Mouse (Mus musculus) forebrain, embryonic 13.5 days (tissue): ENCODE results near the gene Acaa1b. TPM values are rescaled to one million over a fixed set of nuclear protein-coding genes. Genes with fewer than 3 reads are reported as not detected.

ENCODE experiments used
- ATAC-seq: fragments of 200-750 bp; cut with Nextera tagmentation; 2 replicates; pipeline ENCODE4 v1.8.0; 2017
- H3K27ac ChIP-seq: fragments of 300-500 bp; sonication (generic); 2 replicates; pipeline ENCODE4 v1.5.1; 2015; ENCODE audit warnings: inconsistent platforms, mild to moderate bottlenecking, moderate library complexity
- H3K27me3 ChIP-seq: fragments of 300-500 bp; sonication (generic); 2 replicates; pipeline ENCODE4 v1.6.1; 2015; ENCODE audit warnings: mild to moderate bottlenecking, inconsistent platforms
- H3K36me3 ChIP-seq: fragments of 300-500 bp; sonication (generic); 2 replicates; pipeline ENCODE4 v1.6.1; 2015; ENCODE audit warnings: mild to moderate bottlenecking, inconsistent platforms; ENCODE audit not compliant: poor library complexity, severe bottlenecking
- H3K4me1 ChIP-seq: fragments of 300-500 bp; sonication (generic); 2 replicates; pipeline ENCODE4 v1.6.1; 2015; ENCODE audit warnings: inconsistent platforms
- H3K4me2 ChIP-seq: fragments of 300-500 bp; sonication (generic); 2 replicates; pipeline ENCODE4 v1.6.1; 2015; ENCODE audit warnings: inconsistent platforms, mild to moderate bottlenecking, moderate library complexity
- H3K4me3 ChIP-seq: fragments of 300-500 bp; sonication (generic); 2 replicates; pipeline ENCODE4 v1.5.1; 2015; ENCODE audit warnings: mild to moderate bottlenecking, inconsistent platforms
- H3K9ac ChIP-seq: fragments of 300-500 bp; sonication (generic); 2 replicates; pipeline ENCODE4 v1.6.1; 2015; ENCODE audit warnings: mild to moderate bottlenecking, inconsistent platforms
- H3K9me3 ChIP-seq: fragments of 300-500 bp; sonication (generic); replicated peaks from 2 replicates; pipeline ENCODE4 v1.6.1; 2016; ENCODE audit warnings: inconsistent platforms
- WGBS: fragments of 180-500 bp; shearing (Covaris S2); methylation state at CpG from one replicate; pipeline ENCODE4 v1.1.7; 2015; 5-methylcytosine and 5-hydroxymethylcytosine counted together
- polyA plus RNA-seq: library from polyadenylated mRNA; unstranded; fragments of >200 nt; fragmentation: Nextera tagmentation; extraction: Ambion mirVana; gene quantifications from 2 replicates; pipeline ENCODE4 v1.2.1, GENCODE M21; 2015

Gene Acaa1b
- polyA plus RNA-seq, 1 experiment from 2014 or later, result 1.1 TPM

DNA sequence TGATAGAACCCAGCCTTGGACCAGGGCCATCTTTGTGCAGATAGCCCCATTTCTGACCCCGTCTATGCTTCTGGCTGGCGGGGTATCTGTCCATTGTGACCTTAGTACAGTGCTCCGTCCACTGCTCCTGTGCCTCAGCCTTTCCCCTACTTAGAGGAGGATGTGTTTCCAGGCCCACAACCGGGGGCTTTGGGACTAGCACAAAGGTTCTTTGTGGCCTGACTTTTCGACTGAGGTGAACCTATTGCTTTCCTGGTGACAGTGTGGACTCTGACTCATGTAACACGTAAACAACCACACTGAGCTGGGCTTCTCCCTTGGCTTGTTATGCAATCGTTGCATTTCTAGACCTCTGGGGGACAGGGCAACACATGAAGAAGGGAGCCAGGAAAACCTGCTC lies 7.8 kb upstream of the Acaa1b start:
- H3K27me3 ChIP-seq, result no peaks in the 10 kb centered on the region
- H3K4me1 ChIP-seq, result no peaks in the 10 kb centered on the region
- ATAC-seq, result no peak
- H3K4me3 ChIP-seq, result no peak overlapping the region
- no peak overlapping the region for H3K4me2 ChIP-seq
- H3K36me3 ChIP-seq, result no peaks in the 10 kb centered on the region
- H3K27ac ChIP-seq, result no peak overlapping the region
- 86% methylated on average over 7 of the region's 7 CpGs for WGBS
- H3K9me3 ChIP-seq, result no peaks in the 10 kb centered on the region
- H3K9ac ChIP-seq, result no peak overlapping the region

DNA sequence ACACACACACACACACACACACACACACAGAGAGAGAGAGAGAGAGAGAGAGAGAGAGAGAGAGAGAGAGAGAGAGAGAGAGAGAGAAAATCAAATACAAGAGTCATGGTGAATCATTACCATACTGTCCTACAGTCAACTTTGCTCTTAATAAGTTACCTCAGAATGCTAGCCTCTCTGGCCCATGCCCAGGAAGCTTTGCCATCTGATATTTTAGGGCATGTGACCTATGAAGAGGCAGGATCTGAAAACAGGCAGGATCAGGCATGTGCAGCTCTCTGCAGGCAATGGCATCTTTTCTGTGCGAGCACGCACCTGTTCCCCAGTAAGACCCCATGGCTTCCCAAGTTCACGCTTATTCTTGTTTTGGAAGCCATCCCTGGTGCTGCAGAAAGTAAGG lies 3.8 kb upstream of the Acaa1b start:
- H3K9ac ChIP-seq, result no peak overlapping the region
- ATAC-seq, result no peak
- H3K4me1 ChIP-seq, result 0 out of 2 replicates have a peak, but pooled peaks cover 3% of the 10 kb centered on the region
- no peak overlapping the region for H3K4me2 ChIP-seq
- no peak overlapping the region for H3K27ac ChIP-seq
- no peaks in the 10 kb centered on the region for H3K36me3 ChIP-seq
- H3K27me3 ChIP-seq, result peaks cover 13% of the 10 kb centered on the region
- H3K9me3 ChIP-seq, result no peaks in the 10 kb centered on the region
- WGBS, result 91% methylated on average over 3 of the region's 3 CpGs
- no peak overlapping the region for H3K4me3 ChIP-seq

DNA sequence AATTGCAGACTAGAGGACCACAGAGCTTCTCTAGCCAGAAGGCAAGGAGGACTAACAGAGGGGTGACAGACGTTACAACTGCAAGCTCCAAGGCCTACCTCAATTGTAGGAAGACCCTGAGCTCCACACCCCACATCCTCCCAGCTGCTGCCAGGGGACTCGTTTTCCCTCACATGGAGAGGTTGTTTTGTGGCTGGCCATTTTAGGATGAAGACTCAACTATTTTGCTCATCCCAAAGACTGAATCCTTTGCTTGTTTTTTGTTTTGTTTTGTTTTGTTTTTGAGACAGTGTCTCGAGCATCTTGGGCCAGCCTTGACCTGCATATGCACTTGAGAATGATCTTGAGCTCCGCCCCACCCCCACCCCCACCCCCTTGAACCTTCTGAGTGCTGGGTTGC lies 2.0 kb upstream of the Acaa1b start, which contains the start of gene Gm47289:
Gene Gm47289, plus strand, starts transcription at position 301 of the 400 bp plus-strand sequence.
- peaks cover 21% of the 10 kb centered on the region for H3K27me3 ChIP-seq
- WGBS, result 63% methylated on average over 4 of the region's 4 CpGs
- H3K27ac ChIP-seq, result no peak within 1 kb of the TSS
- H3K36me3 ChIP-seq, result no peaks in the 10 kb centered on the region
- no peak within 1 kb of the TSS for H3K9ac ChIP-seq
- 0 out of 2 replicates have a peak, but pooled peaks cover 3% of the 10 kb centered on the region for H3K4me1 ChIP-seq
- H3K4me2 ChIP-seq, result no peak within 1 kb of the TSS
- H3K9me3 ChIP-seq, result no peaks in the 10 kb centered on the region
- ATAC-seq, result no peak
- H3K4me3 ChIP-seq, result no peak within 1 kb of the TSS

DNA sequence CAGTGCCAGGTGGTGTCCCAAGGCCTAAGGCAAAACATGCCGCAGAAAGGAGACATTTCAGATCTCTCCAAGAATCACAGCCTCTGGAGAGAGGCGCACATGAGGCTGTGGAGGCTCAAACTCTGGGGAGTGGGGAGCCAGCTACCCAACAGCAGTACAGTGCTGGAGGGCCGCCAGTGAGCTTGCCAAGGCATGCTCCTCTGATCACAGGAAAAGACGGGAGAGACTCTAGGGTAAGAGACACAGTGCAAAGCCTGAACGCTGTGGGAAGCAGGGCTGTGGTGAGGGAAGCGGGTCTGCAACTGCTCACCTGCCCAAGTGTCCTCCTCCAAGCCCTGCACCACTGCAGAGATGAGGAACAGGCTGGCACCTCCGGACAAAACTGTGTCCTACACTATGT lies 1.1 kb downstream of the Acaa1b start:
- Histone ChIP-seq H3K27ac (no peak overlapping the region), H3K27me3 (peaks cover 21% of the 10 kb centered on the region), H3K4me3 (peak overlapping the region; percentile 53), H3K9ac (no peak overlapping the region), H3K4me1 (0 out of 2 replicates have a peak, but pooled peaks cover 3% of the 10 kb centered on the region), H3K36me3 (no peaks in the 10 kb centered on the region), H3K9me3 (no peaks in the 10 kb centered on the region), H3K4me2 (0 out of 2 replicates have a peak overlapping the region, but pooled peaks have one; percentile 69)
- 0 out of 2 replicates have a peak, but pooled peaks have one; percentile 9 for ATAC-seq
- WGBS, result 56% methylated on average over 7 of the region's 7 CpGs

DNA sequence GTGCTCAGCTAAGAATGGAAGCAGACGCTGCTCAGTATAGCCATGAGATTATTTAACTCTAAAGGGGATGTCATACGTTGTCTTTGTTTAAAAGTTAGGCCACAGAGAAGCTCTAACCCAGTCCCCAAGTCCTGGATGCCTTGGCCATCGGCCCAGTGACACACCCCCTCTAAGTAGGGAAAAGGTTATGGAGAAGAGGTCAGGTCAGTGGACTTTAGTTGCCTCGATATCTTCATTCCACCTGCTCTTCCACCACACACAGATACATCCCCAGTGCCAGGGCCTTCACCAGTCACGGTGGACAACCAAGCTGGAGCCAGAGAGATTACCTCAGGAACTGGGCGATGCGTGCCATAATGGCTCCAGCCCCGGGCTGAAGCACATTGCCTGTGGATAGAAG lies 1.5 kb downstream of the Acaa1b start:
- no peak for ATAC-seq
- no peak overlapping the region for H3K4me3 ChIP-seq
- no peak overlapping the region for H3K4me2 ChIP-seq
- H3K9ac ChIP-seq, result no peak overlapping the region
- no peaks in the 10 kb centered on the region for H3K9me3 ChIP-seq
- WGBS, result 79% methylated on average over 8 of the region's 8 CpGs
- H3K27ac ChIP-seq, result no peak overlapping the region
- peaks cover 21% of the 10 kb centered on the region for H3K27me3 ChIP-seq
- 0 out of 2 replicates have a peak, but pooled peaks cover 3% of the 10 kb centered on the region for H3K4me1 ChIP-seq
- H3K36me3 ChIP-seq, result no peaks in the 10 kb centered on the region

DNA sequence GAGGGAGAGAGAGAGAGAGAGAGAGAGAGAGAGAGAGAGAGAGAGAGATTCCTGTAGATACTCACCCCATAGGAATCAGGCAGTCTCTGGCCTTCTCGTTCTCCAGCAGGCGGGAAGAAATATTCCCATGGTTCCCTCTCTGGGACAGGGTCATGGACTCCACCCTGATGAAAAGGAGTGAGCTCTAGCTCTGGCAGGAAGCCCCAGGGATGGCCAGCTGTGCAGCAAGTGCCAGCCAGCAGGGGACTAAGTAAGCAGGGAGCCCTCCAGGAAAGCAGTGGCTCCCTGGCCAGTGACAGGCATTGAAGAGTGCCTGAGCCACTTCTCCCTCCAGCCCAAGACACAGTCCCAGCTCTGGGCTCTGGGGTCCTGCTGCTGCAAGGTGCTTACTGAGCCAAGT lies 5.1 kb downstream of the Acaa1b start:
- Histone ChIP-seq H3K36me3 (no peaks in the 10 kb centered on the region), H3K4me1 (0 out of 2 replicates have a peak, but pooled peaks cover 3% of the 10 kb centered on the region), H3K27me3 (peaks cover 16% of the 10 kb centered on the region), H3K27ac (no peak overlapping the region), H3K9ac (no peak overlapping the region), H3K4me3 (no peak overlapping the region), H3K4me2 (no peak overlapping the region), H3K9me3 (no peaks in the 10 kb centered on the region)
- no peak for ATAC-seq
- 59% methylated on average over 2 of the region's 2 CpGs for WGBS

DNA sequence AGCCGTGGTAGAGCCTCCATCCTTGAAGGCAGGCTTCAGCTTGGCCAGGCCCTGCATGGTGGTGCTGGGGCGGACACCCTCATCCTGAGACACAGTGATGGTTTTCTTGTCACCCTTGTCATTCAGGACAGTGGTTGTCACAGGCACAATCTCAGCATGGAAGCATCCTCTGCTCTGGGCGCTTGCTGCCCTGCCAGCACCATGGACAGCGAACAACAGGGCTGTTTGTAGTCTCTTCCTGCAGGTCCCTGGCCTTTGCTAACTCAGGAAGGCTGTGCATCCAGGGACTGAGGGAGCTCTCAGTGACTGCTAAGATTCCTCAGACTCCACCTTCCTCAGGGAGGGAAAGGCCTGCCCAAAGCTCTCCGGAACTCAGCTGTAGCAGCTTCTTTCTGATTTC lies 7.3 kb downstream of the Acaa1b start:
- Histone ChIP-seq H3K27me3 (no peaks in the 10 kb centered on the region), H3K4me2 (no peak overlapping the region), H3K36me3 (no peaks in the 10 kb centered on the region), H3K4me1 (no peaks in the 10 kb centered on the region), H3K4me3 (no peak overlapping the region), H3K27ac (no peak overlapping the region), H3K9ac (no peak overlapping the region), H3K9me3 (no peaks in the 10 kb centered on the region)
- 33% methylated on average over 5 of the region's 5 CpGs for WGBS
- ATAC-seq, result no peak

DNA sequence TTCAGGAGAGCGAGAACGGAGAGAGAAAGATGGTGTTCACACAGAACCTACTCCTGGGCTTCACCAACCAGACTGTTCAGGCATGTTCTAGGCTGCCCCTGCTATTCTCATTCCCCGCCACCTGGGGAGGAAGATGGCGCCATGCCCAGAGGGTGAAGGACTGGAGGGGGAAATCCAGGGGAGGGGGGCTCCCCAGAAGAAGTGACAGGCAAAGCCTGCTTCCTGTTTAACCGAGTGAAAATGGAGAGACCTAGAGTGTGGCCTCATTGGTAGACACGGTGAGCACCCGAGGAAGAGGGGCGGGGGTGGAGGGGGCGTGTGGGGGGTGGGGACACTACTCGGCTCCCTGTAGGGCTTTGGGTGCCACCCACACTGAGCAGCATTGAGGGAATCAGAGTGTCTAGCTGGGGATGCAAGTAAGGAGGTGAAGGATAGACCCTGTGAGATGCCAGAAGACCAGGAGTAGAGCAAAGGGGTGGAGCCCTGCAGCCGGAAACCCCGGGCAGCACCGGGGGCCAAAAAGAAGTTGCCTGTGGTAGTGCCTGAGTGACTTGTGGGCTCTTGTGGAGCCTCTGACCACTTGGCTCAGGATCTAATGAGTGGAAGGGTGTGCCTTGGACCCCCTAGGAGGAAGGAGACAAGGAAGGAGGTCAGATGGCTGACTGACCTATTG lies 10.7 kb downstream of the Acaa1b start:
- Histone ChIP-seq H3K4me3 (no peak overlapping the region), H3K4me1 (no peaks in the 10 kb centered on the region), H3K27ac (no peak overlapping the region), H3K9ac (no peak overlapping the region), H3K4me2 (no peak overlapping the region), H3K36me3 (no peaks in the 10 kb centered on the region), H3K9me3 (no peaks in the 10 kb centered on the region), H3K27me3 (no peaks in the 10 kb centered on the region)
- 80% methylated on average over 13 of the region's 13 CpGs for WGBS
- no peak for ATAC-seq

DNA sequence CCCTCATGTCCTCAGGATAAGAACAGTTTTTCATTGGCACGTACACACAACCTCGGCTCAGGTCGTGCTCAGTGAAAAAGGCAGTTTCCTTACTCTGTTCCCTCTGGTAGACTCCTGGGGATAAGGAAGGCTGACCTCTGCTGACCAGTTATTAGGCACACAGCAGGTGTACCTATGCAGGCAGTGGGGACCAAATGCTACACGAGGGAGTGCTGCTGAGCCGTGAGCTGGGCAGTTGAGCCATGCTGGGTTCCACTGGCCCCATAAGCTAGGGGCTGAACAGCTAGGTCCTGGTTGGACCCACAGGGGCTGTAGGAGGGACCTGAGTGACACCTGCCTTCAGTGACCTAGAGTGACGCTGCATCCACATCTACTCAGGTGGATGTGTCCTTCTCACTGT lies 11.3 kb downstream of the Acaa1b start:
- ATAC-seq, result no peak
- H3K27ac ChIP-seq, result no peak overlapping the region

DNA sequence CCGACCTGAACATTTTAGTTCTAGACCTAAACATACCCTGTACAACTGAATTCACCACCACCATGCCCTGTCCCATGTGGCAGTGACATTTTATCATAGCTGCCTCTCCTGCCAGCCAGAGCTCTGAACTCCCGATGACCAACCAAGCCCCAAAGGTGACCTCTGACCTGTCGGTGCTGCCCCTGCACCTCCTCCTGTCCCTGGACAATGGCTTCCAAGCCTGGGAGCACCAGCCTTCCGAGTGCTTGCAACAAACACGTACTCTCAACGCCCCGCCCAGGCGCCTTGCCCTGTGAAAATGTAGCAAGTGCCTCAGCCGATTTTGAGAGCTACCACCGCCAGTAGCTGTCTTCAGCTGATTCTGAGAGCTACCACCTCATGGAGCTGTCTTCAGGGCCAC lies 11.8 kb downstream of the Acaa1b start:
- Histone ChIP-seq H3K4me2 (no peak overlapping the region), H3K27ac (no peak overlapping the region), H3K4me3 (no peak overlapping the region), H3K9me3 (no peaks in the 10 kb centered on the region), H3K9ac (no peak overlapping the region), H3K4me1 (no peaks in the 10 kb centered on the region), H3K27me3 (no peaks in the 10 kb centered on the region), H3K36me3 (no peaks in the 10 kb centered on the region)
- 49% methylated on average over 9 of the region's 10 CpGs for WGBS
- ATAC-seq, result no peak

More for the DNA sequence above, 11.3 kb downstream of the Acaa1b start:
- 55% methylated on average over 6 of the region's 6 CpGs for WGBS
- H3K9ac ChIP-seq, result no peak overlapping the region
- no peaks in the 10 kb centered on the region for H3K4me1 ChIP-seq
- no peaks in the 10 kb centered on the region for H3K27me3 ChIP-seq
- H3K9me3 ChIP-seq, result no peaks in the 10 kb centered on the region
- no peaks in the 10 kb centered on the region for H3K36me3 ChIP-seq
- no peak overlapping the region for H3K4me3 ChIP-seq
- no peak overlapping the region for H3K4me2 ChIP-seq

DNA sequence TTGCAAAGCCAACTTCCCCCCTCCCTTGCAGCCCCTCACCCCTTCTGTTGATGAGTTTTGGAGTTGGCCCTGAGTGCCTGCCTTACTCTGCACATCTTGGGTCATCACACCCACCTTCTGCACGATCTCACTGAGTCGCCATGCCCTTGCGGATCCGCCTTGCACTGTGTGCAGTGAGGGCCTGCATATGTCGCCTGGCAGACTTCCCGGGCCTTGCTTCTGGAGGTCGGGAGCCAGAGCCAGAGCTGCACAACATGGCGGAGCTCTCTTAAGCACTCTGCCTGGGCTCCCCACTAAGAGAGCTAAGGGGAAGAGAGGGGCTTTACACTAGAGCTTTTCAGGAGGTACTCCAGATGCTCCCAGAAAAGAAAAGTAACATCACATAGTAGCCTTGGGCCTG lies 12.2 kb downstream of the Acaa1b start:
- no peak for ATAC-seq
- H3K9me3 ChIP-seq, result no peaks in the 10 kb centered on the region
- no peaks in the 10 kb centered on the region for H3K27me3 ChIP-seq
- H3K4me3 ChIP-seq, result no peak overlapping the region
- 80% methylated on average over 8 of the region's 8 CpGs for whole genome bisulfite sequencing
- no peaks in the 10 kb centered on the region for H3K4me1 ChIP-seq
- no peaks in the 10 kb centered on the region for H3K36me3 ChIP-seq
- H3K27ac ChIP-seq, result no peak overlapping the region
- H3K9ac ChIP-seq, result no peak overlapping the region
- no peak overlapping the region for H3K4me2 ChIP-seq

DNA sequence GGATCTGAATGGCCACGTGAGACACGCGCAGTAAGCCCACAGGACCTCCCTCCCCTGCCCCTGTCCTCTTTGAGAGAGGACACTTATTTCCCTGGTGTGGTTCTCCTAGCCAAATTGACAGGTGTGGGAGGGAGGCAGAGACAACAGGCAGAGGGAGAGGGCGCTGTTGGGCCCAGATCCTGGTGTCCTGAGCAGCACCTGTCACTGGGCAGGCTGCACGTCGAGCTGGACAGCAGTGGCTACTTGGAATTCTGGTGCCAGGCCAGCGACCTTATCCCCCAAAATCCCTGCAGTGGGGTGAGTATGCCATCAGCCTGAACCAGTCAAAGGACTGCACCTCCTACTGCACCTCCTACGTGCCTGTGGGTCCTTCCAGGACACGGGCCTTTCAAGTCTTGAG lies 13.5 kb downstream of the Acaa1b start:
- H3K4me1 ChIP-seq, result no peaks in the 10 kb centered on the region
- no peaks in the 10 kb centered on the region for H3K9me3 ChIP-seq
- no peaks in the 10 kb centered on the region for H3K36me3 ChIP-seq
- H3K4me3 ChIP-seq, result no peak overlapping the region
- no peak for ATAC-seq
- H3K4me2 ChIP-seq, result no peak overlapping the region
- no peak overlapping the region for H3K27ac ChIP-seq
- H3K9ac ChIP-seq, result no peak overlapping the region
- WGBS, result 74% methylated on average over 9 of the region's 9 CpGs
- no peaks in the 10 kb centered on the region for H3K27me3 ChIP-seq

DNA sequence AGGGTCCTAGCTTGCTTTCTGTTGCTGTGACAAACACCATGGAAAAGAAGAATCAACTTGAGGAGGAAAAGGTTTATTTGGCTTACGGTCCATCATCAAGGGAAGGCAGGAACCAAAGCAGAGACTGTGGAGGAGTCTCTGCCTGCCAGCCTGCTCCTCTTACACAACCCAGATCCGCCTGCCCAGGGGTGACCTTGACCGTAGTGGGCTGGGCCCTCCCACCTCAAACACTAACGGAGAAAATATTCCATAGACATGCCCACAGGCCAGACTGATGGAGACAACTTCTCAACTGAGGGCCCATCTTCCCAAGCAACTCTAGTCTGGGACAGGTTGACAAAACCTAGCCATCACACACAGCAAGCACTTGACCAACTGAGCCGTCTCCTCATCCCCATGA lies 14.8 kb downstream of the Acaa1b start:
- 89% methylated on average over 5 of the region's 5 CpGs for WGBS
- Histone ChIP-seq H3K9ac (no peak overlapping the region), H3K27me3 (no peaks in the 10 kb centered on the region), H3K4me1 (no peaks in the 10 kb centered on the region), H3K4me3 (no peak overlapping the region), H3K27ac (no peak overlapping the region), H3K4me2 (no peak overlapping the region), H3K9me3 (no peaks in the 10 kb centered on the region), H3K36me3 (no peaks in the 10 kb centered on the region)
- no peak for ATAC-seq
